Mouse (Mus musculus) kidney, adult 11 months (tissue): ENCODE measurements around the gene Slc4a3.
A peak's percentile ranks its signal among the peaks of the same experiment; 100 is the strongest.

Experiments
- DNase-seq: peaks from one replicate; pipeline ENCODE4 v3.0.0; 2022

Gene Slc4a3

GRCm38 (mm10) chr1:75524679-75525078 is 21.4 kb upstream of the Slc4a3 start:
- no peak for DNase-seq

DNA sequence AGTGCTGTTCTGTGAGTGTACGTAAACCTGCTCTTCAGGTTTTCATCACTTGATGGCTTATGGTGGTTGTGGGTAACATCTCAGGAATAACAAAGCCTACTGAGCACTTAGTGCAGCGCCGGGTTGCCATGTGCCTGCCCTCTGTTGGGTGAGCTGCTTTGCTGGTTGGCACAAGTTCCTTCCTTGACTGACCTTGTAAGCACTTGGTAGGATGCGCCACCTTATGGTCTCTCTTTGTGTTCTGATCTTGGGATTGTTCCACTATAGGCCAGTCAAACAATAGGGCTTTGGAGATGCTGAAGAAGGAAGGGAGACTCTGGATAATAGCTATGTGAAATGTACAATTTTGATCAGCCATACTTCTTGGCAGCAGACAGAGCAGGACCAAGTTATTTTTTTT is 15.5 kb upstream of the Slc4a3 start:
- DNase-seq = no peak

- no peak for DNase-seq
Observed at GRCm38 (mm10) chr1:75532280-75533172, 13.5 kb upstream of the Slc4a3 start.

DNA sequence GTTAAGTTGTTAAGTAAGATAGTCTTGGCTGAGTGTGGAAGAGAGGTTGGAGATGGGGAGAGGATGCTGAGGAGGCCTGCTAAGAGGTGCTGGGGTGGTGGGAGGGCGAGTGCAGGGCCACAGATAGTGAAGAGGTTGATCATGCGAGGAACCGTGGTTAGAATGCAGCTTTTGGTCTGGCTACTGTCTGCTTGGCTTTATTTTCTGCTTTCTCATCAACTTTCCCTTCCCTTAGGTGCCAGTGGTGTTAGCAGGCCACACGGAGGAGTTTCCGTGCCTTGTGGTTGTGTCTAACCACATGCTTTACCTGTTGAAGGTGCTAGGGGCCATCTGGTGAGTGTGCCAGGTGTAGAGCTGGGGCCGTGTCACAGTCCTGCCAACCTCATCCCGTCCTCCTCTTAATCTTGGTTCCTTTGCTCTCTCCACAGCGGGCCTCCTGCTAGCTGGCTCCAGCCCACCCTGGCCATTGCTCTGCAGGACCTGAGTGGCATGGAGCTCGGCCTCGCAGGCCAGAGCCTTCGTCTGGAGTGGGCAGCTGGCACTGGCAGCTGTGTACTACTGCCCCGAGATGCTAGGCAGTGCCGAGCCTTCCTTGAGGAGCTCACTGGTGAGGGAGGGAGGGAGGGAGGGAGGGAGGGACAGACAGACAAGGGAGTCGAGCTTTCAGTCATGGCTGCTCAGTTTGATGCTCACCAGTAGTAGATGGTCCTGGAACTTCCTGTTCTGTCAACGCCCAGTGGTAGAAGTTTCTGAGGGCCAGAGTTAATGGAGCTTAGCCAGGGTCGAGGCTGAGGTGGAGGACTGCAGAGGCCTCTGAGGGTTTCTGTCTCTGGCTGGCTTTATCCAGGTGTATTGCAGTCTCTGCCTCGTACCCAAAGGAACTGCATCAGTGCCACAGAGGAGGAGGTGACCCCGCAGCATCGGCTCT is 12.5 kb upstream of the Slc4a3 start:
- DNase-seq = no peak

DNA sequence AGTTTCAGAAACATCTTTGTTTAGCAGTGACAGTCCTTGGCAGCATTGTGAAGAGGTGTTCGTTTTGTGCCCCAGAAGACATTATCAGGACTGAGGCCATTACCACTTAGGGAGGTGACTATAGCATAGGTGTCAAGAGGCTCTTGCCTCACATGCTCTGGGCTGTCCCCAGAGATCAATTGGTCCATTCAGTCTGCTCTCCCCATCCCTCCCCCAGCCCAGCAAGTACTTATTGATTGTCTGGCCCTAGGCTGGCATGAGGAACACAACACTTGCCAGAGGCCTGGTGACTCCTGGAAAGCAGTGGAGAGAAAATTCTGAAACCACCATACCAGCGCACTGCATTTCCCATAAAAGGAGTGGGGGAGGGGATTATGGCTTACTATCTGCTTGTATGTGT is 8.5 kb upstream of the Slc4a3 start:
- no peak for DNase-seq

GRCm38 (mm10) chr1:75538597-75539190 is 7.4 kb upstream of the Slc4a3 start:
- no peak for DNase-seq

DNA sequence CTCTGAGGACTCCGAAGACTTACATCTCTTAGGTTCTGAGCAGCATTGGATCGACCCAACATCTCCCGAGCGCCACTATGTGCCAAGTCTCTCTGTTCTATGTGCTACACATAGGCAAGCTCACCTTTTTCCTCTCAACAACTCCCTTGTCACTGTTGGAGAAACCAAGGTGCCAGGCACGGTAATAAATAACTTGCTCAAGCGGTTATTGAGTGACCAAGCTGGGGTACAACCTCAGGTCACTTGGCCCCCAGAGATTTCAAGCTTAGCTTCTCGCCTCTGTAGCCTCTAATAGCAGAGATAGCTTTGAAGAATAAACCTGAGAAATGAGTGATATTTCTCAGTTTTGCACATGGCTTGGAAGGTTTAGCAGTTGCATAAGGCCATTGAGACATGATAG is 4.6 kb upstream of the Slc4a3 start:
- no peak for DNase-seq

GRCm38 (mm10) chr1:75544351-75544750 is 1.7 kb upstream of the Slc4a3 start:
- no peak for DNase-seq

DNA sequence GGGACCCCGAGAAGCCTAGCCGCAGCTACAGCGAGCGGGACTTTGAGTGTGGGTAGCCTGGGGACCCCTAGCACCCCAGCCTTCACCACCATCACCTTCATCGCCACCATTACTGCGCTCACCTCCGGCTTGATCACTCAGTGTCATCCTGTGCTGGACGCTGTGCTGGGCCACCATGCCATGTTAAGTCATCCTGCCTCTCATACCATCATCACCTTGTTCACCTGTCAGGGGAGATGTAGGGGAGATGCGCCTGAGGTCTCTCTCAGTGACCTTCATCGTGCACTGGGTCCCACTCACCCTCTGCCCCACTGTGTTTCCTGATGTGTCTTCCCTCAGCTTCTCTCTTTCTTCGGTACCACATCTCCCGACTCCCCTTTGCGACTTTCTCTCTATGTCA is 1.3 kb downstream of the Slc4a3 start:
- no peak for DNase-seq

GRCm38 (mm10) chr1:75548083-75548482 is 2.0 kb downstream of the Slc4a3 start:
- no peak for DNase-seq

DNA sequence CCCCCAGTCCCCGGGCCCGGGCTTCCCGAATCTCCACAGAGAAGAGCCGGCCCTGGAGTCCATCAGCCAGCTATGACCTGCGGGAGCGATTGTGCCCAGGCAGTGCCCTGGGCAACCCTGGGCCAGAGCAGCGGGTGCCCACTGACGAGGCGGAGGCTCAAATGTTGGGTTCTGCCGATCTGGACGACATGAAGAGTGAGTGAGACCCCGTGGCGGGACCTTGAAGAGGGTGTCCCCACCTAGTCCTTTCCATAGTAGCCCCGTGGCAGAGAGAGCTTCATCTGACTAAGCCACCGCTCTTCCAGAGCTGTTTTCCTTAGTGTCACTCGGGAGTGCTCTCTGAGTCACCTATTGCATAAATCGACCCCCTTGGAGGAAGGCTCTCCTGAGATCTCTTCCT is 2.8 kb downstream of the Slc4a3 start:
- DNase-seq = no peak

GRCm38 (mm10) chr1:75549289-75550279 is 3.5 kb downstream of the Slc4a3 start:
- no peak for DNase-seq

GRCm38 (mm10) chr1:75550586-75550985 is 4.5 kb downstream of the Slc4a3 start:
- no peak for DNase-seq

GRCm38 (mm10) chr1:75555680-75556079 is 9.6 kb downstream of the Slc4a3 start:
- DNase-seq = no peak

GRCm38 (mm10) chr1:75556143-75556781 is 10.2 kb downstream of the Slc4a3 start:
- no peak for DNase-seq

GRCm38 (mm10) chr1:75557041-75557440 is 11.0 kb downstream of the Slc4a3 start:
- DNase-seq = no peak

DNA sequence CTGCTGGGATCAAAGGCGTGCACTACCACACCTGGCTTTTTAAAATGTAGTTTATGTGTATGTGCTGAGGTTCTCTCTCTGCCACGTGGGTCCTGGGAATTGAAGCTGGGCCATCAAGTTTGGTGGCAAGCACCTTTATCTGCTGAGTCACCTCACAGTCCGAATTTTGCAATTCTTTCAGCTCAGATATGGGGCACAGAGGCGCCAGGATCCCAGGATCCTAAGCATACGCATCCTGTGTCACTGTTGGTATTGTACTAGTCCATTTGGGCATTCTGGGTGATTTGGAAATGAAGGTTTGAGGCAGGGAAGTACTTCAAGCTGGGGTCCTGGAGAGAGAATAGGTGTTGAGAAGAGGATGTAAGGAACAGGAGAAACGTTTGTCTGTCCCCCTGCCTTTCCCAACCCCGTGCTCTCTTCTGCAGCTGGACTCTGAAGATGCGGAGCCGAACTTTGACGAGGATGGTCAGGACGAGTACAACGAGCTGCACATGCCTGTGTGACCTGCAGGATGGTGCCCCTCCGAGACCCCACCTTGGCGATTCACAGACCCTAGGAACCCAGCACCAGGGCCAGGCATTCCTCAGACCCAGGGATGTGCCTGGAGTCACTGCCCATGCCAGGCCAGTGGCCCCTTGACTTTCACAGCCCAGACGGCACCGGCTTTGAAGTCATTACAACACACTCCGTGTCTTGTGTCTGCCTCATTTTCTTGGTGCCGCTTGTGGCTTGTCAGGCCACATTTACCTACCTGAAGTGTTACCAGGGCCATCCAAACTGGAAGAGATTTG is 12.5 kb downstream of the Slc4a3 start:
- DNase-seq = no peak

DNA sequence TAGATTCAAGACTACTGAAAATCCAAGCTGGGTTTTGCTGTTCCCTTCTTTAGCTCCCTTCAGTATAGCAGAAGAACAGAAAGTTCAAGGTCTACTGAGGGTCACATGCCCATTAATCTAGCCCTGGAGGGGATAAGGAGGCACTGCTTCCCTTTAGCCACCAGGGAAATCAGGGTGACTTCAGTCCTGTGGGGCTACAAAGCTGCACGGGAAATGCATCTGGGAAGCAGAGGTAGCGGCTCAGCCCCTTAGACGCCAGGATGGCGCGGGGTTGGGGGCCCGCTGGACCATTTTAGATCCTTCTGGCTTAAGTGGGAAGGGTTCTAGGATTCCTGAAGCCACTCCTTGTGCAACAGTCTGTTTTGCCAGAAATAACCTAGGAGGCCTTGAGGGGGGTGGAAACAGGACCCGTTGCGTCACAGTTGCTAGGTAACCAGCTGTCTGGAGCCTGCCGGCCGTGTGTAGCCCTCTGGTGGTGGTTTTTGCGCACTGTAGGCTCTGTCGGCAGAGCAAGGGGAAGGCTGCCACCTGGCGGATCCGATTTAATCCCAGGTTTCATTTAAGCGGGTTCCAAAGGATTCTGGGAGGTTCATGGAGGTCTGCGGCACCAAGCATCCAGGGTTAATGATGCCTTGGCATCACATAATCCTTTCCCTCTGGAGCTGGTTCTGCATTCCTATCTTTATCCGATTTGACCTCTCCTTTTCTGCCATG is 13.3 kb downstream of the Slc4a3 start:
- DNase-seq = peak; percentile 90

GRCm38 (mm10) chr1:75560206-75560913 is 14.3 kb downstream of the Slc4a3 start:
- no peak for DNase-seq
